Mouse (Mus musculus) ES-E14 (cell line): Measurements from ENCODE around the gene Sh2d6. TPM values are rescaled to one million over a fixed set of nuclear protein-coding genes. Genes with fewer than 3 reads are reported as not detected.

Experiments used
- DNase-seq: peaks from one replicate; pipeline ENCODE4 v3.0.0-alpha.2; 2013; ENCODE audit warnings: low read depth, low spot score
- H3K27ac ChIP-seq: 2 replicates; pipeline ENCODE4 v1.5.1; 2012; ENCODE audit warnings: low read depth, mild to moderate bottlenecking, low read length, moderate library complexity, mixed read lengths; ENCODE audit not compliant: poor library complexity, insufficient read depth, severe bottlenecking
- H3K36me3 ChIP-seq: 2 replicates; pipeline ENCODE4 v1.6.1; 2012; ENCODE audit warnings: mild to moderate bottlenecking, low read length, moderate library complexity, mixed read lengths; ENCODE audit not compliant: control insufficient read depth, poor library complexity, insufficient read depth, severe bottlenecking
- H3K4me1 ChIP-seq, 2 experiments: fragments of 150-350 bp in 1 of 2; sonication (generic) in 1 of 2; 2 replicates each; pipeline ENCODE4 v1.6.1; 2012; ENCODE audit warnings: low read length in 2 of 2, mild to moderate bottlenecking in 1 of 2, mixed read lengths in 1 of 2; ENCODE audit not compliant: control insufficient read depth in 2 of 2, insufficient read depth in 2 of 2, poor library complexity in 1 of 2
- H3K4me3 ChIP-seq, 2 experiments: fragments of 150-350 bp in 1 of 2; sonication (generic) in 1 of 2; 2 replicates each; pipeline ENCODE4 v1.5.1; 2012; ENCODE audit warnings: low read length in 2 of 2, low read depth in 1 of 2, mild to moderate bottlenecking in 1 of 2, mixed read lengths in 1 of 2; ENCODE audit not compliant: insufficient read depth in 1 of 2, poor library complexity in 1 of 2, severe bottlenecking in 1 of 2
- H3K9ac ChIP-seq: 2 replicates; pipeline ENCODE4 v1.6.1; 2012; ENCODE audit warnings: low read depth, mild to moderate bottlenecking, low read length, mixed read lengths; ENCODE audit not compliant: poor library complexity, insufficient read depth, severe bottlenecking
- H3K9me3 ChIP-seq: fragments of 150-350 bp; sonication (generic); 2 replicates; pipeline ENCODE4 v1.6.1; 2012; ENCODE audit warnings: low read depth, mild to moderate bottlenecking, low read length; ENCODE audit not compliant: control insufficient read depth, insufficient read depth
- CHD2 ChIP-seq: IDR thresholded peaks from 2 replicates; pipeline ENCODE4 v1.6.1; 2014; ENCODE audit warnings: mild to moderate bottlenecking, low read depth, low read length, inconsistent platforms
- HCFC1 ChIP-seq: IDR thresholded peaks from 2 replicates; pipeline ENCODE4 v1.6.1; 2012; ENCODE audit warnings: low read length, inconsistent platforms, borderline replicate concordance; ENCODE audit not compliant: insufficient read depth
- MAFK ChIP-seq: IDR thresholded peaks from 2 replicates; pipeline ENCODE4 v1.6.1; 2014; ENCODE audit warnings: mild to moderate bottlenecking, low read depth, low read length, inconsistent platforms; ENCODE audit not compliant: insufficient read depth
- ZC3H11A ChIP-seq: IDR thresholded peaks from 2 replicates; pipeline ENCODE4 v1.6.1; 2012; ENCODE audit warnings: low read depth, mild to moderate bottlenecking, inconsistent platforms, low read length, borderline replicate concordance
- ZNF384 ChIP-seq: IDR thresholded peaks from 2 replicates; pipeline ENCODE4 v1.6.1; 2012; ENCODE audit warnings: low read depth, low read length, inconsistent platforms
- in situ Hi-C, 2 experiments: fragments of 600-800 bp; cut with MboI; formaldehyde crosslinking; loops; one replicate each; pipeline ENCODE4 v1.15.1; 2025; ENCODE audit warnings: low sequenced_read_pairs in 2 of 2, inconsistent platforms in 1 of 2; ENCODE audit not compliant: unreplicated experiment in 2 of 2
- total RNA-seq: library from RNA; depleted of rRNA; stranded (reverse); fragments of 300-350 nt; gene quantifications from 2 replicates; pipeline ENCODE4 v1.2.3, GENCODE M21; 2012

The Sh2d6 gene
- total RNA-seq, 1 experiment = not detected

DNA sequence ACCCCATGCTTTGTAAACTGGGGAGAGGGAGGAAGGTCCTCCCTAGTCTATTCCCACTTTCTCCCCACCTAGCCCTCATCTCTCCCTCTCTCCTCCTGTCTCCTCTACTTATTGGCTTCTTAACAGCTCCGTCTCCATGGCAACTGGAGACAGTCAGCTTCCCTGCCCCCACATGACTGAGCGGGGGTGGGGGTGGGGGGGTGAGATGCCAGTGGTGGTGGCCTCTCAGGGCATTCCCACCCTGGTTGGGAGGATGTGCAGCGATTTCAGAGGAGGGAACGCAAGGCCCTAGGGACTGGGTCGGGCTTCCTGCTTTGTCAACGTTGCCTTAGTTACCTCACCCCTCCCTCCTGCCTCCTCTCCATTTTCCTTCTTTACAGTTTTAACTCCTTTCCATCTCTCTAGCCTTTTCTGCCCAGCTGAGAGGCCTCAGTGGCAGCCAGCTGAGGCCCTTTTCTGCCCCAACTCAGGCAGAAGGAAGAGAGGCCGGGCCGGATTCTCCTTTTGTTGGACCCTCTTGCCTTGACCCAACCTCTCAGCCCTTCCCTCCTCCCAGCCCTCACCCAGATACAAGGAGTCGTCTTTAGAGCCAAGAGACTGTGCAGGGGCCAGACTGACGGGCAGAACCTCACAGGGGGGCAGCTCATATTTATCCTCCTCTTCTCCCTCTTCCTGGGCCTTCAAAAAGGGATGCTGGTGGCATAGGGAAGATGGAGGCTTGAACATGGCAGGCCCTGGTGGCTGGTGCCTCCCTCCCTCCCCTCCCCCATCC is 1.4 kb downstream of the Sh2d6 start:
- in situ Hi-C loops = no loop called here
- Histone ChIP-seq H3K36me3 (no peaks in the 10 kb centered on the region), H3K9me3 (no peaks in the 10 kb centered on the region), H3K9ac (no peak overlapping the region), H3K4me3 (no peak overlapping the region), H3K4me1 (peaks cover 3 to 7% of the 10 kb centered on the region in 2 experiments; a peak in 1 of 4 replicates), H3K27ac (no peak overlapping the region)
- TF ChIP-seq CHD2 (no peak; the same call in 1 of the 2 replicates), ZC3H11A (no peak), ZNF384 (no peak), MAFK (no peak), HCFC1 (no peak)
- no peak for DNase-seq

- in situ Hi-C loops = no loop called here
- no peak for DNase-seq
- Histone ChIP-seq H3K36me3 (no peaks in the 10 kb centered on the region), H3K4me1 (peaks cover 3 to 8% of the 10 kb centered on the region in 2 experiments; a peak in 1 of 4 replicates), H3K9me3 (no peaks in the 10 kb centered on the region), H3K9ac (no peak overlapping the region), H3K4me3 (no peak overlapping the region), H3K27ac (no peak overlapping the region)
- TF ChIP-seq HCFC1 = no peak
- no peak for TF ChIP-seq ZNF384
- no peak for TF ChIP-seq MAFK
- no peak for TF ChIP-seq ZC3H11A
- no peak for TF ChIP-seq CHD2
Observed at GRCm38 (mm10) chr6:72519303-72519702, 2.2 kb downstream of the Sh2d6 start.

GRCm38 (mm10) chr6:72518842-72519241 is 2.7 kb downstream of the Sh2d6 start:
- no peak for DNase-seq
- TF ChIP-seq HCFC1 (no peak), ZNF384 (no peak), CHD2 (no peak), MAFK (no peak), ZC3H11A (no peak)
- peaks cover 3 to 9% of the 10 kb centered on the region in 2 experiments; a peak in 1 of 4 replicates for H3K4me1 ChIP-seq
- H3K9me3 ChIP-seq = no peaks in the 10 kb centered on the region
- in situ Hi-C loops = no loop called here
- no peak overlapping the region for H3K9ac ChIP-seq
- H3K4me3 ChIP-seq = no peak overlapping the region
- no peak overlapping the region for H3K27ac ChIP-seq
- H3K36me3 ChIP-seq = no peaks in the 10 kb centered on the region

- in situ Hi-C loops = no loop called here
- Histone ChIP-seq H3K9ac (no peak overlapping the region), H3K36me3 (no peaks in the 10 kb centered on the region), H3K4me3 (no peak overlapping the region), H3K27ac (no peak overlapping the region), H3K4me1 (peaks cover 4 to 16% of the 10 kb centered on the region in 2 experiments; a peak in 1 of 4 replicates), H3K9me3 (no peaks in the 10 kb centered on the region)
- TF ChIP-seq HCFC1 = no peak
- no peak for DNase-seq
Observed at GRCm38 (mm10) chr6:72515644-72516043, 5.9 kb downstream of the Sh2d6 start.

GRCm38 (mm10) chr6:72513071-72513440 is 8.5 kb downstream of the Sh2d6 start:
- peak overlapping the region in 1 of 2 experiments; percentile 27; a peak in 1 of 4 replicates for H3K4me3 ChIP-seq
- TF ChIP-seq CHD2 = no peak
- TF ChIP-seq ZNF384 = no peak
- no peak for TF ChIP-seq HCFC1
- TF ChIP-seq MAFK = no peak
- no peak for TF ChIP-seq ZC3H11A
- DNase-seq = no peak
- peak overlapping the region; percentile 32; the same call in 1 of the 2 replicates for H3K27ac ChIP-seq
- H3K4me1 ChIP-seq = peaks cover 2 to 12% of the 10 kb centered on the region in 2 experiments; a peak in 2 of 4 replicates
- peak overlapping the region; percentile 67; the same call in 1 of the 2 replicates for H3K9ac ChIP-seq
- in situ Hi-C loops = no loop called here
- H3K36me3 ChIP-seq = no peaks in the 10 kb centered on the region
- no peaks in the 10 kb centered on the region for H3K9me3 ChIP-seq
